Mouse (Mus musculus) gastrocnemius, postnatal 4 days (tissue): ENCODE data around the gene Zfp619. TPM values are rescaled to one million over a fixed set of nuclear protein-coding genes. Genes with fewer than 3 reads are reported as not detected.
"Not testable (repeated sequence)": the region's sequence is repeated elsewhere in the genome, so short reads cannot be mapped to it uniquely, and the experiment has no call there.

Experiments
- DNase-seq, 2 experiments: peaks; one replicate each; pipeline ENCODE4 v3.0.0; 2021 to 2022; ENCODE audit warnings: low spot score in 2 of 2, mixed read lengths in 2 of 2
- total RNA-seq, 2 experiments: library from RNA; stranded (reverse); gene quantifications; 2 replicates each; pipeline ENCODE4 v1.2.3; 2021

Zfp619 gene
- total RNA-seq, 2 experiments from 2014 or later, result 2.7 to 2.8 TPM

DNA sequence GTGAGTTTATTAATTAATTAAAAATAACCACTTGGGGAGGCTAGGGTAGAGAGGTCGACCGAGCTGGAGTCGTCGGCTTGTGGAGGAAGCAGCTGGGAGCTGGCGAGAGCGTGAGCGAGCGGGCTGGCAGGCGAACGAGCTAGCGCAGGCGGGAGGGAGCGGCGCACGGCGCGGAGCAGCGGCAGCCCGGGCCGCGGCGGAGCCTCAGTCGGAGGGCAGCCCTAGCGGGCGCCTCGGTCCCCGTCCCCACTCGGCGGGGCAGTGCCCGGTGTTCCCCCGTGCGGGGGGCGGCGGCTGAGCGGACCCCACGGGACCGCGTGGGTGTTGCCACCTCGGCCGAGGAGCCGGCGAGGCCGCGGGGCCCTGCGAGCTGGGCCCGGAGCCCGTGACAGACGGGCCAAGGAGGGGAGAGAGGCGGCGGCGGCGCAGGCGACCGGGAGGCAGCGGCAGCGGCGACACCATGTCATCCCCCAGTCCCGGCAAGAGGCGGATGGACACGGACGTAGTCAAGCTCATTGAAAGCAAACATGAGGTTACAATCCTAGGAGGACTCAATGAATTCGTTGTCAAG is 71.0 kb downstream of the Zfp619 start:
- peak in 1 of 2 experiments; percentile 26 for DNase-seq

DNA sequence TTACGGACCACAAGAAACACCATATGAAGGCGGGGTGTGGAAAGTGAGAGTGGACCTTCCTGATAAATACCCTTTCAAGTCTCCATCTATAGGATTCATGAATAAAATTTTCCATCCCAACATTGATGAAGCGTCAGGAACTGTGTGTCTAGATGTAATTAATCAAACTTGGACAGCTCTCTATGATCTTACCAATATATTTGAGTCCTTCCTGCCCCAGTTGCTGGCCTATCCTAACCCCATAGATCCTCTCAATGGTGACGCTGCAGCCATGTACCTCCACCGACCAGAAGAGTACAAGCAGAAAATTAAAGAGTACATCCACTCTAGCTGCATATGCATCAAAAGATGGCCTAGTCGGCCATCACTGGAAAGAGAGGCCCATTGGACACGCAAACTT is 71.5 kb downstream of the Zfp619 start:
- DNase-seq, result not testable (repeated sequence)

Other genes with a start within 250 kb of the Zfp619 start
- gene Gm5114, start 104.6 kb upstream of the Zfp619 start, total RNA-seq, result not detected